Mouse (Mus musculus) induced T-regulatory cell, adult 2 months (primary cell): ENCODE data around the gene Ctsc.
A peak's percentile ranks its signal among the peaks of the same experiment; 100 is the strongest.
"Not testable (repeated sequence)": the region's sequence is repeated elsewhere in the genome, so short reads cannot be mapped to it uniquely, and the experiment has no call there.

Source experiments
- DNase-seq: peaks from one replicate; pipeline ENCODE4 v3.0.0-alpha.2; 2012; ENCODE audit warnings: low read depth

Ctsc gene

GRCm38 (mm10) chr7:88277858-88278627 is at the start of gene Ctsc:
Ctsc (plus strand) TSS chr7:88278085.
- DNase-seq = peak; percentile 97

GRCm38 (mm10) chr7:88229051-88229450 is 48.8 kb upstream of the Ctsc start:
- DNase-seq = no peak

GRCm38 (mm10) chr7:88230121-88230520 is 47.8 kb upstream of the Ctsc start:
- DNase-seq = no peak

GRCm38 (mm10) chr7:88230756-88231522 is 46.9 kb upstream of the Ctsc start:
- no peak for DNase-seq

- DNase-seq = no peak
Observed at GRCm38 (mm10) chr7:88243059-88243458, 34.8 kb upstream of the Ctsc start.

- DNase-seq = no peak
Observed at GRCm38 (mm10) chr7:88244462-88244861, 33.4 kb upstream of the Ctsc start.

GRCm38 (mm10) chr7:88250380-88250779 is 27.5 kb upstream of the Ctsc start:
- DNase-seq = not testable (repeated sequence)

GRCm38 (mm10) chr7:88251535-88251934 is 26.4 kb upstream of the Ctsc start:
- DNase-seq = no peak

- DNase-seq = no peak
Observed at GRCm38 (mm10) chr7:88252129-88252528, 25.8 kb upstream of the Ctsc start.

- no peak for DNase-seq
Observed at GRCm38 (mm10) chr7:88254884-88255283, 23.0 kb upstream of the Ctsc start.

- DNase-seq = peak; percentile 12
Observed at GRCm38 (mm10) chr7:88259155-88259925, 18.5 kb upstream of the Ctsc start.

- no peak for DNase-seq
Observed at GRCm38 (mm10) chr7:88261799-88262198, 16.1 kb upstream of the Ctsc start.

- no peak for DNase-seq
Observed at GRCm38 (mm10) chr7:88264861-88265260, 13.0 kb upstream of the Ctsc start.

- no peak for DNase-seq
Observed at GRCm38 (mm10) chr7:88269913-88270312, 8.0 kb upstream of the Ctsc start.

GRCm38 (mm10) chr7:88271531-88271930 is 6.4 kb upstream of the Ctsc start:
- no peak for DNase-seq

- DNase-seq = no peak
Observed at GRCm38 (mm10) chr7:88276914-88277765, 745 bp upstream of the Ctsc start.

GRCm38 (mm10) chr7:88278628-88279196 is 827 bp downstream of the Ctsc start:
- DNase-seq = peak; percentile 50

- DNase-seq = no peak
Observed at GRCm38 (mm10) chr7:88285276-88285675, 7.4 kb downstream of the Ctsc start.

- DNase-seq = no peak
Observed at GRCm38 (mm10) chr7:88291036-88291435, 13.2 kb downstream of the Ctsc start.

GRCm38 (mm10) chr7:88292044-88292443 is 14.2 kb downstream of the Ctsc start:
- DNase-seq = no peak

GRCm38 (mm10) chr7:88293907-88294306 is 16.0 kb downstream of the Ctsc start:
- no peak for DNase-seq
